Mouse (Mus musculus): ENCODE data around the gene Mfsd6l.

DNA sequence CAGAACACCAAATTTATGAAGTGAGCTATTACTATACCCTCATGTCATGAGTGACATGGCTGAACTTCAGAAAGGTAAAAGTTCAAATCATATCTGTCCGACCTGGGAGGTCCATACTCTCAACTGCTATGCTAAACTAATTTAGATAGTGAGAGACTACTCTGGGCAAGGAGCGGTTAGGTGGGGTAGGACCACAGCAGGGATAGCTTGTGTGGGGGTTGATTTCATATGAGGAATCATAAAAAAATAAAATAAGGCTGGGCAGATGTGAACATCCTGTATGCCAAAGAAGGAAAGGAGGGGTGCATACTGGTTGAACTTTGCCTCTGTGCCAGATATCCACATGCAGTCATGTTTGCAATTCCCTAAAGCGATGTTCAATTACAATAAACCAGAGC, 9.0 kb downstream of the Mfsd6l start:
- no peak for TF ChIP-seq CHD2 (IDR thresholded peaks at IDR 0.05; ENCODE audit: low read depth, low read length)
- no peak for TF ChIP-seq HCFC1 (IDR thresholded peaks at IDR 0.05; ENCODE audit: borderline replicate concordance, insufficient read depth, low read length)
- TF ChIP-seq ZNF384 (IDR thresholded peaks at IDR 0.05; ENCODE audit: low read depth, low read length): no peak
- TF ChIP-seq MAFK (IDR thresholded peaks at IDR 0.05; ENCODE audit: insufficient read depth, low read depth, low read length): no peak
